Mouse (Mus musculus) kidney, postnatal 0 days (tissue): ENCODE measurements around the gene Morn1. TPM values are rescaled to one million over a fixed set of nuclear protein-coding genes. Genes with fewer than 3 reads are reported as not detected.

ENCODE experiments used
- ATAC-seq: fragments of 200-750 bp; cut with Nextera tagmentation; replicated peaks from 2 replicates; pipeline ENCODE4 v1.8.0; 2017; ENCODE audit warnings: low read depth, moderate number of reproducible peaks, moderate TSS enrichment, moderate library complexity; ENCODE audit not compliant: low FRiP score
- DNase-seq: peaks from one replicate; pipeline ENCODE4 v3.0.0-alpha.2; 2016; ENCODE audit warnings: low spot score
- H3K27ac ChIP-seq: fragments of 300-500 bp; sonication (generic); 2 replicates; pipeline ENCODE4 v1.5.1; 2014; ENCODE audit warnings: mild to moderate bottlenecking
- H3K27me3 ChIP-seq: fragments of 300-500 bp; sonication (generic); 2 replicates; pipeline ENCODE4 v1.6.1; 2014; ENCODE audit warnings: low read length, mixed read lengths; ENCODE audit not compliant: insufficient read depth
- H3K36me3 ChIP-seq: fragments of 300-500 bp; sonication (generic); 2 replicates; pipeline ENCODE4 v1.6.1; 2014; ENCODE audit warnings: low read length, mixed read lengths; ENCODE audit not compliant: insufficient read depth
- H3K4me1 ChIP-seq: fragments of 300-500 bp; sonication (generic); replicated peaks from 2 replicates; pipeline ENCODE4 v1.6.1; 2014; ENCODE audit warnings: antibody characterized with exemption, low read length, mixed read lengths; ENCODE audit not compliant: insufficient read depth
- H3K4me2 ChIP-seq: fragments of 300-500 bp; sonication (generic); 2 replicates; pipeline ENCODE4 v1.6.1; 2014; ENCODE audit warnings: mild to moderate bottlenecking, low read length, moderate library complexity, mixed read lengths
- H3K4me3 ChIP-seq: fragments of 300-500 bp; sonication (generic); replicated peaks from 2 replicates; pipeline ENCODE4 v1.5.1; 2014; ENCODE audit warnings: low read depth, low read length
- H3K9ac ChIP-seq: fragments of 300-500 bp; sonication (generic); 2 replicates; pipeline ENCODE4 v1.6.1; 2014; ENCODE audit warnings: low read depth, low read length
- H3K9me3 ChIP-seq: fragments of 300-500 bp; sonication (generic); replicated peaks from 2 replicates; pipeline ENCODE4 v1.6.1; 2016; ENCODE audit warnings: low read length, inconsistent platforms, mixed read lengths
- CTCF ChIP-seq: IDR thresholded peaks from 2 replicates; pipeline ENCODE4 v1.5.1; 2016; ENCODE audit warnings: antibody characterized with exemption, low read depth, mild to moderate bottlenecking, moderate library complexity
- whole genome bisulfite sequencing: fragments of 180-500 bp; shearing (Covaris S2); extraction: QIAGEN DNeasy Blood & Tissue Kit; methylation state at CpG from one replicate; pipeline ENCODE4 v1.1.7; 2014; 5-methylcytosine and 5-hydroxymethylcytosine counted together
- polyA plus RNA-seq: library from polyadenylated mRNA; unstranded; fragments of >200 nt; fragmentation: Nextera tagmentation; extraction: Ambion mirVana; gene quantifications from 2 replicates; pipeline ENCODE4 v1.2.1, GENCODE M21; 2015

Morn1 gene
- polyA plus RNA-seq, 1 experiment from 2014 or later = 7.0 TPM

DNA sequence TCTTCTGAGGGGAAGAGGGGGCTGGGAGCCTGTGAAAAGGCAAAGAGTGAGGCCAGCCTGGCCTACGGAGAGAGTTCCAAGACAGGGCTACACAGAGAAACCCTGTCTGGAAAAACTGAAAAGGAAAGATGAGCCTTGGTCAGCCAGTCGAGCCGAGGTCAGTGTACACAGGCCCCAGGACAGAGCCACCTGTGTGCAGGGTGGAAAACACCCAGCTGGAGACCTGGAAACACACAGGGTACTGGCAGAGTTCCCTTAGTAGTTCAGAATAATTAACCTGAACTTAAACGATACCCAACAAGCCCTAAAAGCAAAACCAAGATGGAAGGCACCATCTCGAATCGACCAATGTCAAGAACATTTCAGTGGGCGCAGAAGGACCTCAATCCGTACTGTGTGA is 52.1 kb downstream of the Morn1 start:
- 64% methylated on average over 8 of the region's 8 CpGs for WGBS
- TF ChIP-seq CTCF = no peak
- H3K27me3 ChIP-seq = no peaks in the 10 kb centered on the region
- H3K36me3 ChIP-seq = no peaks in the 10 kb centered on the region
- H3K4me2 ChIP-seq = no peak overlapping the region
- ATAC-seq (no peak), DNase-seq (no peak)
- no peaks in the 10 kb centered on the region for H3K9me3 ChIP-seq
- H3K9ac ChIP-seq = no peak overlapping the region
- H3K4me1 ChIP-seq = peaks cover 38% of the 10 kb centered on the region; the same call in 1 of the 2 replicates
- no peak overlapping the region for H3K4me3 ChIP-seq
- peak overlapping the region; percentile 47; the same call in 1 of the 2 replicates for H3K27ac ChIP-seq

GRCm38 (mm10) chr4:155139281-155140045 is 53.1 kb downstream of the Morn1 start:
- Histone ChIP-seq H3K9ac (no peak overlapping the region), H3K4me3 (no peak overlapping the region), H3K27ac (no peak overlapping the region), H3K9me3 (no peaks in the 10 kb centered on the region), H3K4me1 (peaks cover 38% of the 10 kb centered on the region; the same call in 1 of the 2 replicates), H3K4me2 (no peak overlapping the region), H3K36me3 (no peaks in the 10 kb centered on the region), H3K27me3 (no peaks in the 10 kb centered on the region)
- TF ChIP-seq CTCF = no peak
- ATAC-seq (no peak), DNase-seq (no peak)
- 75% methylated on average over 12 of the region's 12 CpGs for WGBS

DNA sequence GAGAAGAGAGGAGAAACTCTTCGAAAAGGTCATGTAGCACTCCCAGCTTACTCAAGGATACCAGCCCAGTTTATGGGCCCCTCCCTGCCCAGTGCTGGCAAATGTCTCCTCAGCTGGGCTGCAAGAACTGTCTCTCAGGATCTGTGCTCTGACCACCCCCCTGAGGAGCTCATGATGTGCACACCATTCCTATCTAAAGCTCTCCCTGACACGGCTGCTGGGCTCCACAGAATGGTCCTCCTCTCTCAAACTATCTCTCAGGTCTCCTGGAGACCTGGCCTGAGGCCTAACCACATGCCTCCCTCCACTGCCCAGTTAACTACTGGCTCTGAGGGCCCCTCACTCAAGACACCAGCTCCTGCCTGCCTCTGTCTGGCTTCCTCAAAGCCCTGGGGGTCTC is 53.8 kb downstream of the Morn1 start:
- no peak overlapping the region for H3K9ac ChIP-seq
- H3K4me1 ChIP-seq = peaks cover 37% of the 10 kb centered on the region
- ATAC-seq (no peak), DNase-seq (no peak)
- no peak for TF ChIP-seq CTCF
- H3K36me3 ChIP-seq = no peaks in the 10 kb centered on the region
- H3K4me3 ChIP-seq = no peak overlapping the region
- 75% methylated on average over 2 of the region's 2 CpGs for WGBS
- H3K27ac ChIP-seq = no peak overlapping the region
- H3K4me2 ChIP-seq = no peak overlapping the region
- H3K9me3 ChIP-seq = no peaks in the 10 kb centered on the region
- no peaks in the 10 kb centered on the region for H3K27me3 ChIP-seq

- H3K9me3 ChIP-seq = no peaks in the 10 kb centered on the region
- DNase-seq (peak; percentile 70), ATAC-seq (no peak)
- H3K4me1 ChIP-seq = peaks cover 30% of the 10 kb centered on the region
- H3K4me2 ChIP-seq = no peak overlapping the region
- H3K4me3 ChIP-seq = no peak overlapping the region
- no peaks in the 10 kb centered on the region for H3K36me3 ChIP-seq
- H3K9ac ChIP-seq = no peak overlapping the region
- no peaks in the 10 kb centered on the region for H3K27me3 ChIP-seq
- no peak overlapping the region for H3K27ac ChIP-seq
- TF ChIP-seq CTCF = no peak
- WGBS = 22% methylated on average over 12 of the region's 12 CpGs
Measured at GRCm38 (mm10) chr4:155140795-155141265, 54.5 kb downstream of the Morn1 start.

- 91% methylated on average over 5 of the region's 5 CpGs for WGBS
- peaks cover 30% of the 10 kb centered on the region for H3K4me1 ChIP-seq
- no peak for ATAC-seq
Measured at GRCm38 (mm10) chr4:155142836-155143235, 56.5 kb downstream of the Morn1 start.

DNA sequence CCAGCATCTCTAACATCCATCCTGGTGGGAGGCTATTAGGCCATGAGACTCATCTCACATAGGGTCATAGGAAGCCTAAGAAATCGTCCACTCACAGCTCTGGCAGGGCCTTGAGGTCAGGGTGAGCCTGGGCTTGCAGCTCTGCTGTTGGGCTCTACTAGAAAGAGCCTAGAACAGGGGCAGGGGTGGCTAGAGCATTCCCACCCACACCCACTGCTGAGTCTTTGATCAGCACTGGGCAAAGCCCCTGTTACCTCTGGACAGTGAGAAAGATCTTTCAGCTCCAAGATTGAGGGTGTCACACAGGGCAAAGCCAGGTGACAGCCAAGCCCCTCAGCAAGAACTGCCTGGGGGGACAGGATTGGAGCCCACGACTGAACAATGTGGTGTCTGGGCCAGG is 57.0 kb downstream of the Morn1 start:
- no peak for TF ChIP-seq CTCF
- Histone ChIP-seq H3K27me3 (no peaks in the 10 kb centered on the region), H3K27ac (peak overlapping the region; percentile 87), H3K4me3 (no peak overlapping the region), H3K4me2 (no peak overlapping the region), H3K4me1 (peaks cover 30% of the 10 kb centered on the region), H3K9ac (peak overlapping the region; percentile 8; the same call in 1 of the 2 replicates), H3K9me3 (no peaks in the 10 kb centered on the region), H3K36me3 (no peaks in the 10 kb centered on the region)
- DNase-seq (no peak), ATAC-seq (no peak)
- WGBS = 65% methylated on average over 2 of the region's 2 CpGs

More at GRCm38 (mm10) chr4:155142836-155143235, 56.5 kb downstream of the Morn1 start:
- DNase-seq = no peak
- H3K9me3 ChIP-seq = no peaks in the 10 kb centered on the region
- no peak overlapping the region for H3K4me2 ChIP-seq
- H3K36me3 ChIP-seq = no peaks in the 10 kb centered on the region
- TF ChIP-seq CTCF = no peak
- H3K27me3 ChIP-seq = no peaks in the 10 kb centered on the region
- no peak overlapping the region for H3K9ac ChIP-seq
- peak overlapping the region; percentile 87 for H3K27ac ChIP-seq
- H3K4me3 ChIP-seq = no peak overlapping the region
